In the genomic region with DNA sequence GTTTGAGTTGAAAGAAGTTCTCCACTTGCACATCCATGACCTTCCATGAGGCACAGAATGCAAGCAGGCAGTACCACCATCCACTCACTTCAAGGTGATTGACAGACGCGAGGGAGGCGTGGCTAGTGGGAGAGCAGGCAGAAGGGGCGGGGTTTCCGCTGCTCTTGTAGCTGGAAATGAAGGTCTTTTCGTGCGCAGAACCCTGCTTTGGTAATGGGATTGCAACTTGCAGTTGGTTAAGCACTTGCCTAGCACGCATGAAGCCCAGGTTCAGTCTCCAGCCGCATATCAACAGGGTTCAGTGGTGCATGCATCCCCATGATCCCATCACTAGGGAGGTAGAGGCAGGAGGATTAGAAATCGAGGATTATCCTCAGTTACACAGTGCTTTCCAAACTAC, we compare ENCODE assay signal across 8 mouse cellular contexts. TPM values are rescaled to one million over a fixed set of nuclear protein-coding genes. Genes with fewer than 3 reads are reported as not detected.
DNase-seq lines count a peak whose midpoint lies in the region; ATAC-seq and TF ChIP-seq lines count a peak whose summit lies in the region.

No protein-coding gene starts in this region.

- peak; percentile 66 for ATAC-seq in heart, embryonic 11.5 days (replicated peaks; ENCODE audit: insufficient number of reproducible peaks, low FRiP score, low TSS enrichment)

- no peak overlapping the region for H3K27ac ChIP-seq in bone marrow, adult 2 months (ENCODE audit: control insufficient read depth, insufficient read depth, low read depth, low read length, poor library complexity)
- H3K27ac ChIP-seq in heart, embryonic 11.5 days (ENCODE audit: low read depth, low read length): no peak overlapping the region

- DNase-seq in cerebellum, postnatal 14 days: peak; percentile 7 to 19
- no peak for DNase-seq in cerebellum, adult 18-20 months
- peak; percentile 16 for DNase-seq in kidney, adult 9 months
- DNase-seq in lung, postnatal 36 days: peak; percentile 67
- DNase-seq in spleen, postnatal 4 days (ENCODE audit: low spot score in 2 of 2): peak; percentile 44 to 74
- no peak for DNase-seq in left cerebral cortex, adult 18-20 months (ENCODE audit: low spot score in 2 of 2)

- H3K4me2 ChIP-seq in heart, embryonic 11.5 days: peak overlapping the region; percentile 64

- peak overlapping the region; percentile 6; the same call in 1 of the 2 replicates for H3K9ac ChIP-seq in heart, embryonic 11.5 days (ENCODE audit: low read depth, low read length)

- no peak for TF ChIP-seq CTCF in bone marrow, adult 2 months (IDR thresholded peaks at IDR 0.05; ENCODE audit: control insufficient read depth, insufficient read depth, low read length)

- no peaks in the 10 kb centered on the region for H3K4me1 ChIP-seq in bone marrow, adult 2 months (ENCODE audit: control insufficient read depth, insufficient read depth, low read length)
- H3K4me1 ChIP-seq in heart, embryonic 11.5 days (ENCODE audit: control insufficient read depth, insufficient read depth, low read length): peaks cover 3% of the 10 kb centered on the region; the same call in 1 of the 2 replicates

- no peaks in the 10 kb centered on the region for H3K36me3 ChIP-seq in heart, embryonic 11.5 days (ENCODE audit: control insufficient read depth, insufficient read depth, low read length)

- H3K4me3 ChIP-seq in bone marrow, adult 2 months (replicated peaks; ENCODE audit: control insufficient read depth, low read depth, low read length): peak overlapping the region; percentile 58
- peak overlapping the region; percentile 32 for H3K4me3 ChIP-seq in heart, embryonic 11.5 days (ENCODE audit: low read depth, low read length)

- H3K27me3 ChIP-seq in heart, embryonic 11.5 days (ENCODE audit: control insufficient read depth, insufficient read depth, low read length): no peaks in the 10 kb centered on the region

- 11% methylated on average over 10 of the region's 10 CpGs for WGBS in bone marrow, adult 2 months
- 15% methylated on average over 10 of the region's 10 CpGs for WGBS in heart, embryonic 11.5 days (ENCODE audit: insufficient replicate concordance)

- no peaks in the 10 kb centered on the region for H3K9me3 ChIP-seq in heart, embryonic 11.5 days (replicated peaks; ENCODE audit: control insufficient read depth, low read length)

- no peak for TF ChIP-seq POLR2A in bone marrow, adult 2 months (IDR thresholded peaks at IDR 0.05; ENCODE audit: borderline replicate concordance, control insufficient read depth, low read depth, low read length)

RNA-seq across cellular contexts. Expression of gene Itga8, which starts 25.5 kb away (rescaled TPM):
- 1.4 TPM in 1 of 2 replicates, not detected in the other for polyA plus RNA-seq in bone marrow, adult 2 months (2011; ENCODE audit: insufficient read depth, insufficient read length, low replicate concordance, missing spikeins)
- polyA plus RNA-seq in heart, embryonic 11.5 days (2014; fragmentation: Nextera tagmentation; extraction: Ambion mirVana): 6.4 and 7.8 TPM in 2 replicates
- total RNA-seq in left cerebral cortex, adult 18-20 months (2021): 10 to 100 TPM in 1 of 2 experiments, 1 to 10 TPM in 1; 8.7 to 11.8 TPM

Comparison
In these comparisons a context has a peak if more than half of its experiments do, and no peak if none do; other contexts are left out.
1. DNase-seq: peak in cerebellum, postnatal 14 days (2 of 2), kidney, adult 9 months (single experiment), lung, postnatal 36 days (single experiment) and spleen, postnatal 4 days (2 of 2); none in cerebellum, adult 18-20 months (0 of 2) and left cerebral cortex, adult 18-20 months (0 of 2).